Mouse (Mus musculus) G1E (cell line): Measurements from ENCODE around the gene Tia1.

Source experiments
- CTCF ChIP-seq: IDR thresholded peaks from 2 replicates; pipeline ENCODE4 v1.5.1; 2012; ENCODE audit warnings: low read depth, low read length, inconsistent platforms, mixed read lengths
- GATA1 ChIP-seq: IDR thresholded peaks from 2 replicates; pipeline ENCODE4 v1.6.1; 2012; ENCODE audit warnings: borderline replicate concordance, low read length, inconsistent platforms, mixed read lengths
- POLR2AphosphoS5 ChIP-seq: IDR thresholded peaks from 2 replicates; pipeline ENCODE4 v1.6.1; 2012; ENCODE audit warnings: low read depth, low read length, inconsistent platforms; ENCODE audit not compliant: insufficient replicate concordance
- TAL1 ChIP-seq: conservative IDR thresholded peaks from 2 replicates; pipeline ENCODE4 v1.6.1; 2012; ENCODE audit warnings: low read depth, low read length, inconsistent platforms, mixed read lengths

DNA sequence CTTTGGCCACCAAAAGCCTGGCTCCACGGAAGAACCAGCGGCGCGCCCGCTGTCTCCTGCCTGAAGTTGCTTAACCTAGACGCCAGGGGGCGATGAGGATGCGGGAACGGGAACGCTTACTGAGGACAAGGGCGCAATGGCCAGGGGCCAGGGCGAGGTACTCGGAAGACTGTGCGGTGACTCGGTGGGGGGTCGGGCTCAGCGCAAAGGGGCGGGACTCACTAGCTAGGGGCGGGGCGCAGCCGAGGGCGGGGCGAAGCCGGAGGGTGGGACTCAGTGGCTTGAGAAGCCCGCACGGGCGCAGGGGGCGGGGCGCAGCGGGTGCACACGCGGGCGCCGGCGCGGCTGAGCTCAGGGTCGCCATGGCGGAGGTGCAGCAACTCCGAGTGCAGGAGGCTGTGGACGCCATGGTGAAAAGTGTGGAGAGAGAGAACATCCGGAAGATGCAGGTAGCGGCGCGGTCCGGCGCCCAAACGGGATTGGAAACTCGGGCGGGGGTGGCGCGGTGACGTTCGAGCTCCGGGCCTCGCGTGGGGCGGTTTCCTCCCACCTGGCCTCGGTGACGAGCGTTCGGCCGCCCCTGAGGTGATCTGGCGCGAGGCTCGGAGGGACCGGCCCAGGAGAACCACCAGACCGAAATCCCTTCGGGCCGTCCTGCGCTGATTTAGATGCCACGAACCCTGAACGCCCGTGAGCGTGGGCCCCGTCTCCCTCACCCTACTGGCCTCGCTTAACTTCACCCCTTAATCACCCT lies 38.5 kb upstream of the Tia1 start, which contains the start of gene Fam136a:
- TF ChIP-seq CTCF (peak; percentile 77), POLR2AphosphoS5 (no peak), GATA1 (no peak), TAL1 (no peak)
